In the genomic region with DNA sequence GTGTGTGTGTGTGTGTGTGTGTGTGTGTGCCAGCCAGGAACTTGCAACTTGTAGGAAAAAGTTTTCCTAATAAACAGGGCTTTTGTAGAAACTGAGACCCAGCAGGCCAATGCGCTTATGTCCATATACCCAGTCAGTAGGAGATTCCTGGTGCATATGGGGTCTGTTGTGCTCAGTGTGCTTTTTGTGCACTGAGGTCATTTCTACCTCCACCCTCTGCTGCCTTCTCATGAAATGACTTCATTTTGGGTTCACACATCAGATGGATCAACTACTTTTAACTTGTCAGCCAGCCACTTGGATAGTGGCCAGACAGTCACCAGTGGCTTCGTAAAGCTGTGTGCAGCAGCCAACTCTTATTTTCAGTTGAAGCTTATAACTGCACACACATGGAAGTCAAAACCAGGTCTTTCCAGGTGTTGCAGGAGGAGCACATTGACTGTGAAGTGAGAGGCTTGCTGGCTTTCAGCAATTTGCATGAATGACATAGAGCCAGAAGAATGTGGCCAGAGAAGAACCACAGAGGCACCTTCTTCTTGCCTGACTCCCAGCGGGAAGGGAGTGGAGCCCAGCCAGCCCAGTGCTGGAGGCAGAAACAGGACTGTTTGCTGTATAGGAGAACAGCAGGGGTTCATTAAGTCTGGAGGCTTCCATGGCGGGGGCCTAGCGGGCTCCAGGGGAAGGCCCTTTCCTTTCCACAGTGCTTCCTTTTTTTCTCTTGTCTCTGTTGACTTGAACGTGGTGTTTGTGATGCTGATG, we compare ENCODE assay signal across 14 mouse cellular contexts. TPM values are rescaled to one million over a fixed set of nuclear protein-coding genes. Genes with fewer than 3 reads are reported as not detected.
DNase-seq lines count a peak whose midpoint lies in the region; ATAC-seq and TF ChIP-seq lines count a peak whose summit lies in the region.
"Had no signal": no experiment of that assay in that cellular context is flagged by ENCODE, and none has a peak within 500 bp of the region (broad histone marks: within the 10 kb centered on the region; RNA-seq: fewer than 3 reads in every experiment).

No protein-coding gene starts in this region.

- H3K4me1 ChIP-seq in embryonic facial prominence, embryonic 13.5 days: peaks cover 21% of the 10 kb centered on the region
- peaks cover 21% of the 10 kb centered on the region for H3K4me1 ChIP-seq in embryonic facial prominence, embryonic 10.5 days
- 0 out of 2 replicates have a peak, but pooled peaks cover 4% of the 10 kb centered on the region for H3K4me1 ChIP-seq in lung, embryonic 14.5 days (ENCODE audit: insufficient read depth)
- peaks cover 42% of the 10 kb centered on the region for H3K4me1 ChIP-seq in limb, embryonic 12.5 days (replicated peaks)
- peaks cover 4% of the 10 kb centered on the region for H3K4me1 ChIP-seq in forebrain, embryonic 16.5 days (replicated peaks; ENCODE audit: control insufficient read depth, insufficient read depth, low read length)
- H3K4me1 ChIP-seq in forebrain, embryonic 11.5 days (replicated peaks; ENCODE audit: control insufficient read depth, insufficient read depth, low read length): no peaks in the 10 kb centered on the region

- H3K27ac ChIP-seq in embryonic facial prominence, embryonic 13.5 days: peak overlapping the region; percentile 12; the same call in 1 of the 2 replicates
- no peak overlapping the region for H3K27ac ChIP-seq in embryonic facial prominence, embryonic 10.5 days (replicated peaks)
- H3K27ac ChIP-seq in lung, embryonic 14.5 days (ENCODE audit: low read depth): no peak overlapping the region
- H3K27ac ChIP-seq in limb, embryonic 12.5 days: peak overlapping the region; percentile 71
- H3K27ac ChIP-seq in forebrain, embryonic 16.5 days (ENCODE audit: low read length): no peak overlapping the region
- H3K27ac ChIP-seq in forebrain, embryonic 11.5 days (ENCODE audit: low read depth, low read length): no peak overlapping the region
- H3K27ac ChIP-seq: heart, embryonic 13.5 days; neural tube, embryonic 15.5 days had no signal

- H3K4me2 ChIP-seq in embryonic facial prominence, embryonic 13.5 days: no peak overlapping the region
- H3K4me2 ChIP-seq in lung, embryonic 14.5 days: no peak overlapping the region
- no peak overlapping the region for H3K4me2 ChIP-seq in limb, embryonic 12.5 days
- H3K4me2 ChIP-seq in forebrain, embryonic 16.5 days (ENCODE audit: low read length): no peak overlapping the region
- no peak overlapping the region for H3K4me2 ChIP-seq in forebrain, embryonic 11.5 days (ENCODE audit: low read depth, low read length, severe bottlenecking)
- H3K4me2 ChIP-seq: heart, embryonic 13.5 days; neural tube, embryonic 15.5 days had no signal

- ATAC-seq in embryonic facial prominence, embryonic 13.5 days (ENCODE audit: insufficient number of reproducible peaks, insufficient read depth, low FRiP score, low TSS enrichment, low read depth): no peak
- 0 out of 2 replicates have a peak, but pooled peaks have one; percentile 30 for ATAC-seq in lung, embryonic 14.5 days (ENCODE audit: insufficient read depth)
- ATAC-seq in limb, embryonic 12.5 days (ENCODE audit: insufficient number of reproducible peaks, insufficient read depth, low FRiP score, low TSS enrichment, low read depth): peak; percentile 63
- ATAC-seq in forebrain, embryonic 16.5 days: no peak
- no peak for ATAC-seq in forebrain, embryonic 11.5 days (replicated peaks; ENCODE audit: low FRiP score)
- ATAC-seq: hindbrain, embryonic 16.5 days had no signal

- no peak for DNase-seq in embryonic facial prominence, embryonic 10.5 days (ENCODE audit: low spot score)
- DNase-seq in lung, embryonic 14.5 days: peak; percentile 62
- DNase-seq in lung, postnatal 4 days: no peak
- peak; percentile 43 for DNase-seq in brain, adult 2 months (ENCODE audit: low read depth, low spot score)
- no peak for DNase-seq in forebrain, embryonic 11.5 days (ENCODE audit: low spot score)
- DNase-seq: B cell, adult 2 months; layer of hippocampus, adult 9-11 months; liver had no signal

- no peak for TF ChIP-seq CTCF in lung, embryonic 14.5 days (IDR thresholded peaks at IDR 0.05; ENCODE audit: low read depth)

- peaks cover 3% of the 10 kb centered on the region; the same call in 1 of the 2 replicates for H3K27me3 ChIP-seq in embryonic facial prominence, embryonic 13.5 days
- peaks cover 22% of the 10 kb centered on the region for H3K27me3 ChIP-seq in embryonic facial prominence, embryonic 10.5 days (replicated peaks; ENCODE audit: low read depth, poor library complexity, severe bottlenecking)
- no peaks in the 10 kb centered on the region for H3K27me3 ChIP-seq in lung, embryonic 14.5 days (ENCODE audit: insufficient read depth, low read length)
- peaks cover 21% of the 10 kb centered on the region for H3K27me3 ChIP-seq in limb, embryonic 12.5 days
- no peaks in the 10 kb centered on the region for H3K27me3 ChIP-seq in forebrain, embryonic 16.5 days (replicated peaks; ENCODE audit: control insufficient read depth, insufficient read depth, low read length)
- H3K27me3 ChIP-seq in forebrain, embryonic 11.5 days (ENCODE audit: control insufficient read depth, insufficient read depth, low read length): peaks cover under 1% of the 10 kb centered on the region; the same call in 1 of the 2 replicates
- H3K27me3 ChIP-seq: neural tube, embryonic 15.5 days had no signal

- 31% methylated on average over 6 of the region's 6 CpGs for WGBS in embryonic facial prominence, embryonic 13.5 days
- WGBS in embryonic facial prominence, embryonic 10.5 days: 36% methylated on average over 6 of the region's 6 CpGs
- WGBS in lung, embryonic 14.5 days: 39% methylated on average over 6 of the region's 6 CpGs
- WGBS in limb, embryonic 12.5 days: 29% methylated on average over 6 of the region's 6 CpGs
- WGBS in forebrain, embryonic 16.5 days: 30% methylated on average over 6 of the region's 6 CpGs
- 34% methylated on average over 6 of the region's 6 CpGs for WGBS in forebrain, embryonic 11.5 days

- H3K36me3 ChIP-seq in embryonic facial prominence, embryonic 13.5 days: no peaks in the 10 kb centered on the region
- no peaks in the 10 kb centered on the region for H3K36me3 ChIP-seq in embryonic facial prominence, embryonic 10.5 days (replicated peaks)
- no peaks in the 10 kb centered on the region for H3K36me3 ChIP-seq in lung, embryonic 14.5 days (ENCODE audit: insufficient read depth)
- no peaks in the 10 kb centered on the region for H3K36me3 ChIP-seq in limb, embryonic 12.5 days
- no peaks in the 10 kb centered on the region for H3K36me3 ChIP-seq in forebrain, embryonic 16.5 days (ENCODE audit: control insufficient read depth, insufficient read depth)
- H3K36me3 ChIP-seq in forebrain, embryonic 11.5 days (ENCODE audit: control insufficient read depth, insufficient read depth, low read length): no peaks in the 10 kb centered on the region
- H3K36me3 ChIP-seq: heart, embryonic 13.5 days; neural tube, embryonic 15.5 days had no signal

- no peak overlapping the region for H3K4me3 ChIP-seq in embryonic facial prominence, embryonic 13.5 days
- no peak overlapping the region for H3K4me3 ChIP-seq in embryonic facial prominence, embryonic 10.5 days
- H3K4me3 ChIP-seq in lung, embryonic 14.5 days (ENCODE audit: low read depth, low read length): no peak overlapping the region
- no peak overlapping the region for H3K4me3 ChIP-seq in limb, embryonic 12.5 days (replicated peaks)
- H3K4me3 ChIP-seq in forebrain, embryonic 16.5 days (replicated peaks; ENCODE audit: low read length): no peak overlapping the region
- H3K4me3 ChIP-seq in forebrain, embryonic 11.5 days (ENCODE audit: low read depth, low read length): no peak overlapping the region
- H3K4me3 ChIP-seq: heart, embryonic 13.5 days; neural tube, embryonic 15.5 days had no signal

- H3K9me3 ChIP-seq in embryonic facial prominence, embryonic 13.5 days: no peaks in the 10 kb centered on the region
- H3K9me3 ChIP-seq in embryonic facial prominence, embryonic 10.5 days: no peaks in the 10 kb centered on the region
- no peaks in the 10 kb centered on the region for H3K9me3 ChIP-seq in lung, embryonic 14.5 days (ENCODE audit: low read depth, low read length)
- H3K9me3 ChIP-seq in limb, embryonic 12.5 days: no peaks in the 10 kb centered on the region
- no peaks in the 10 kb centered on the region for H3K9me3 ChIP-seq in forebrain, embryonic 16.5 days (ENCODE audit: control insufficient read depth, low read length)
- no peaks in the 10 kb centered on the region for H3K9me3 ChIP-seq in forebrain, embryonic 11.5 days (ENCODE audit: control insufficient read depth, low read length)
- H3K9me3 ChIP-seq: heart, embryonic 13.5 days; neural tube, embryonic 15.5 days had no signal

- H3K9ac ChIP-seq in embryonic facial prominence, embryonic 13.5 days: no peak overlapping the region
- H3K9ac ChIP-seq in lung, embryonic 14.5 days: no peak overlapping the region; the same call in 1 of the 2 replicates
- H3K9ac ChIP-seq in limb, embryonic 12.5 days (replicated peaks): no peak overlapping the region
- no peak overlapping the region for H3K9ac ChIP-seq in forebrain, embryonic 16.5 days (replicated peaks; ENCODE audit: low read depth, low read length)
- no peak overlapping the region for H3K9ac ChIP-seq in forebrain, embryonic 11.5 days (ENCODE audit: low read length)
- H3K9ac ChIP-seq: heart, embryonic 13.5 days; neural tube, embryonic 15.5 days had no signal

RNA-seq across cellular contexts. Expression of a gene that starts 5.7 kb away (rescaled TPM):
- polyA plus RNA-seq in embryonic facial prominence, embryonic 13.5 days (2015; fragmentation: Nextera tagmentation; extraction: Ambion mirVana): 7.5 and 9.5 TPM in 2 replicates
- polyA plus RNA-seq in embryonic facial prominence, embryonic 10.5 days (2016; fragmentation: Nextera tagmentation; extraction: Ambion mirVana): 0.44 and 0.64 TPM in 2 replicates
- polyA plus RNA-seq in lung, embryonic 14.5 days (2014; fragmentation: Nextera tagmentation; extraction: Ambion mirVana): 16.2 and 17.9 TPM in 2 replicates
- 18.8 and 20.6 TPM in 2 replicates for polyA plus RNA-seq in limb, embryonic 12.5 days (2016; fragmentation: Nextera tagmentation; extraction: Ambion mirVana)
- 2.2 and 2.6 TPM in 2 replicates for polyA plus RNA-seq in forebrain, embryonic 16.5 days (2015; fragmentation: Nextera tagmentation; extraction: Ambion mirVana)
- polyA plus RNA-seq in forebrain, embryonic 11.5 days (2014; fragmentation: Nextera tagmentation; extraction: Ambion mirVana): 0.57 and 0.76 TPM in 2 replicates

Comparison
In these comparisons a context has a peak if more than half of its experiments do, and no peak if none do; other contexts are left out.
1. H3K27ac ChIP-seq: peak in embryonic facial prominence, embryonic 13.5 days (single experiment) and limb, embryonic 12.5 days (single experiment); none in embryonic facial prominence, embryonic 10.5 days (single experiment), lung, embryonic 14.5 days (single experiment), forebrain, embryonic 16.5 days (single experiment) and forebrain, embryonic 11.5 days (single experiment).
2. DNase-seq: peak in lung, embryonic 14.5 days (single experiment) and brain, adult 2 months (single experiment); none in embryonic facial prominence, embryonic 10.5 days (single experiment), lung, postnatal 4 days (0 of 2) and forebrain, embryonic 11.5 days (single experiment).
3. ATAC-seq: peak in lung, embryonic 14.5 days (single experiment) and limb, embryonic 12.5 days (single experiment); none in embryonic facial prominence, embryonic 13.5 days (single experiment), forebrain, embryonic 16.5 days (single experiment) and forebrain, embryonic 11.5 days (single experiment).